7 mouse cellular contexts compared by ENCODE assay signal in the genomic region with DNA sequence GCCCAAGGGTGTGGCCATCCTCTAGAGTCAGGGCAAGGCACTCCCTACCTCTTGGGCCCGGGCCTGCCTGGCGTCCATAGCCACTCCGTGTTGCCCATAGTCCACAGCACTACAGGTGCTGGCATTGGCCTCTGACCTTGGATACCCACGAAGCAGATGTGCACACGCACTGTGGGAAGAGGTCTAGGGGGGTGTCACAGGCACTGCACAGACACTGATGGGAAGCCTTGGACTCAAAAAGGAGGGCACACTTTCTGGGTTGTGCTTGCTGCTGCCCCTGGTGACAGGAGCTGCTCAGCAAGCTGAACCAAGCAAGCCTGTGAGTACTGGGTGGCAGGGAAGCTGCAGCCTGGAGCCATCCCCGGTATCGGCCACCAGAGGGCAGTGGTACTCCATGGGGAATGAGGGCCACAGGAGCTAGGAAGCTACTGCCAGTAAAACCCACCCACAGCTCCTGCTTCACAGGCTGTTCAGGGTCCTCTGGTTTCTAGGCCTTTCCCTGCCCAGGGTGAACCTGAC. TPM values are rescaled to one million over a fixed set of nuclear protein-coding genes. Genes with fewer than 3 reads are reported as not detected.
DNase-seq lines count a peak whose midpoint lies in the region; ATAC-seq and TF ChIP-seq lines count a peak whose summit lies in the region.
"Not testable (repeated sequence)": the region's sequence is repeated elsewhere in the genome, so short reads cannot be mapped to it uniquely, and the experiment has no call there.

No protein-coding gene starts in this region.

- no CpG with 5 or more reads among the region's 7 CpGs for WGBS in embryonic facial prominence, embryonic 14.5 days
- 80% methylated on average over 5 of the region's 7 CpGs for WGBS in forebrain, postnatal 0 days
- WGBS in heart, embryonic 16.5 days = 66% methylated on average over 4 of the region's 7 CpGs
- WGBS in hindbrain, postnatal 0 days = 70% methylated on average over 3 of the region's 7 CpGs
- WGBS in limb, embryonic 11.5 days = 70% methylated on average over 3 of the region's 7 CpGs
- 84% methylated on average over 5 of the region's 7 CpGs for WGBS in neural tube, embryonic 12.5 days

- DNase-seq in embryonic facial prominence, embryonic 14.5 days (ENCODE audit: low spot score); forebrain, postnatal 0 days; hindbrain, postnatal 0 days (ENCODE audit: low spot score); limb, embryonic 11.5 days (ENCODE audit: low spot score): not testable (repeated sequence)

- not testable (repeated sequence) for H3K27ac ChIP-seq in embryonic facial prominence, embryonic 14.5 days (replicated peaks; ENCODE audit: low read depth, low read length); forebrain, postnatal 0 days (ENCODE audit: low read depth, low read length); heart, embryonic 16.5 days (ENCODE audit: low read length); hindbrain, postnatal 0 days; limb, embryonic 11.5 days (replicated peaks; ENCODE audit: low read depth, low read length); neural tube, embryonic 12.5 days

- H3K27me3 ChIP-seq in embryonic facial prominence, embryonic 14.5 days (replicated peaks; ENCODE audit: control insufficient read depth, insufficient read depth, low read length); forebrain, postnatal 0 days (ENCODE audit: insufficient read depth, low read length); heart, embryonic 16.5 days (ENCODE audit: control insufficient read depth, insufficient read depth, low read length); hindbrain, postnatal 0 days (ENCODE audit: insufficient read depth, low read length); limb, embryonic 11.5 days (ENCODE audit: control insufficient read depth, insufficient read depth, low read length); neural tube, embryonic 12.5 days (replicated peaks): not testable (repeated sequence)

- H3K9me3 ChIP-seq in embryonic facial prominence, embryonic 14.5 days (ENCODE audit: control insufficient read depth, low read length); forebrain, postnatal 0 days (ENCODE audit: low read length); heart, embryonic 16.5 days (replicated peaks; ENCODE audit: control insufficient read depth, low read length); hindbrain, postnatal 0 days (ENCODE audit: low read length); limb, embryonic 11.5 days (ENCODE audit: control insufficient read depth, low read length); neural tube, embryonic 12.5 days: not testable (repeated sequence)

- H3K4me3 ChIP-seq in embryonic facial prominence, embryonic 14.5 days (ENCODE audit: low read depth, low read length); forebrain, postnatal 0 days (ENCODE audit: low read depth, low read length); heart, embryonic 16.5 days (ENCODE audit: low read length); hindbrain, postnatal 0 days (ENCODE audit: low read length); limb, embryonic 11.5 days (ENCODE audit: low read depth, low read length); neural tube, embryonic 12.5 days: not testable (repeated sequence)

- not testable (repeated sequence) for TF ChIP-seq CTCF in forebrain, postnatal 0 days (IDR thresholded peaks at IDR 0.05; ENCODE audit: low read depth); hindbrain, postnatal 0 days (IDR thresholded peaks at IDR 0.05; ENCODE audit: low read depth)

- not testable (repeated sequence) for H3K36me3 ChIP-seq in embryonic facial prominence, embryonic 14.5 days (ENCODE audit: control insufficient read depth, insufficient read depth, low read length); forebrain, postnatal 0 days (ENCODE audit: insufficient read depth); heart, embryonic 16.5 days (ENCODE audit: control insufficient read depth, insufficient read depth); hindbrain, postnatal 0 days (ENCODE audit: insufficient read depth, low read length); limb, embryonic 11.5 days (ENCODE audit: control insufficient read depth, insufficient read depth, low read length); neural tube, embryonic 12.5 days

- not testable (repeated sequence) for H3K4me2 ChIP-seq in embryonic facial prominence, embryonic 14.5 days (ENCODE audit: low read depth, low read length); forebrain, postnatal 0 days (ENCODE audit: low read depth); heart, embryonic 16.5 days (ENCODE audit: low read depth, low read length); hindbrain, postnatal 0 days (ENCODE audit: low read depth, low read length); limb, embryonic 11.5 days (ENCODE audit: low read depth, severe bottlenecking); neural tube, embryonic 12.5 days (replicated peaks)

- H3K9ac ChIP-seq in embryonic facial prominence, embryonic 14.5 days (ENCODE audit: low read depth, low read length); forebrain, postnatal 0 days; heart, embryonic 16.5 days (ENCODE audit: low read length); hindbrain, postnatal 0 days (replicated peaks; ENCODE audit: low read length); limb, embryonic 11.5 days (ENCODE audit: low read length); neural tube, embryonic 12.5 days: not testable (repeated sequence)

- not testable (repeated sequence) for H3K4me1 ChIP-seq in embryonic facial prominence, embryonic 14.5 days (ENCODE audit: control insufficient read depth, insufficient read depth, low read length); forebrain, postnatal 0 days (ENCODE audit: insufficient read depth); heart, embryonic 16.5 days (ENCODE audit: control insufficient read depth, insufficient read depth, low read length); hindbrain, postnatal 0 days (ENCODE audit: insufficient read depth, low read length); limb, embryonic 11.5 days (ENCODE audit: control insufficient read depth, insufficient read depth, low read length); neural tube, embryonic 12.5 days

- ATAC-seq in embryonic facial prominence, embryonic 14.5 days (ENCODE audit: low read depth) = peak; percentile 79; the same call in 1 of the 2 replicates
- peak; percentile 45 for ATAC-seq in forebrain, postnatal 0 days
- ATAC-seq in heart, embryonic 16.5 days (replicated peaks; ENCODE audit: extremely low read depth, insufficient read depth, low FRiP score) = peak; percentile 77
- ATAC-seq in hindbrain, postnatal 0 days = peak; percentile 76
- 0 out of 2 replicates have a peak, but pooled peaks have one; percentile 62 for ATAC-seq in limb, embryonic 11.5 days (ENCODE audit: insufficient number of reproducible peaks, low FRiP score, low TSS enrichment, low read depth)
- peak; percentile 99 for ATAC-seq in megakaryocyte, adult 5-6 weeks (ENCODE audit: poor library complexity, severe bottlenecking)
- ATAC-seq in neural tube, embryonic 12.5 days (ENCODE audit: low FRiP score, low read depth) = peak; percentile 53

RNA-seq across cellular contexts. Expression of a gene that starts 57.5 kb away (rescaled TPM):
- polyA plus RNA-seq in embryonic facial prominence, embryonic 14.5 days (2014; fragmentation: Nextera tagmentation; extraction: Ambion mirVana) = 36.7 and 41.4 TPM in 2 replicates
- total RNA-seq in forebrain, postnatal 0 days (2014; rRNA removed) = 36.5 and 48.9 TPM in 2 replicates
- polyA plus RNA-seq in forebrain, postnatal 0 days (2015; fragmentation: Nextera tagmentation; extraction: Ambion mirVana) = 26.6 and 29.6 TPM in 2 replicates
- 17.4 and 19.4 TPM in 2 replicates for polyA plus RNA-seq in heart, embryonic 16.5 days (2015; fragmentation: Nextera tagmentation; extraction: Ambion mirVana)
- total RNA-seq in hindbrain, postnatal 0 days (2014; rRNA removed) = 29.4 and 30.1 TPM in 2 replicates
- polyA plus RNA-seq in hindbrain, postnatal 0 days (2015; fragmentation: Nextera tagmentation; extraction: Ambion mirVana) = 15.1 and 15.3 TPM in 2 replicates
- 39.3 and 45.7 TPM in 2 replicates for polyA plus RNA-seq in limb, embryonic 11.5 days (2014; fragmentation: Nextera tagmentation; extraction: Ambion mirVana)
- 1.1 and 1.5 TPM in 2 replicates for total RNA-seq in megakaryocyte, adult 5-6 weeks (2015)
- 0.95 and 1.4 TPM in 2 replicates for total RNA-seq in megakaryocyte, adult 5-6 weeks (2017)
- 56.2 and 58.0 TPM in 2 replicates for polyA plus RNA-seq in neural tube, embryonic 12.5 days (2016; fragmentation: Nextera tagmentation; extraction: Ambion mirVana)

Comparison
In these comparisons a context has a peak if more than half of its experiments do, and no peak if none do; other contexts are left out.
1. ATAC-seq: peak in every context shown above with its lines; median percentile 99 in megakaryocyte, adult 5-6 weeks; 79 in embryonic facial prominence, embryonic 14.5 days; 77 in heart, embryonic 16.5 days; 76 in hindbrain, postnatal 0 days; 62 in limb, embryonic 11.5 days; 53 in neural tube, embryonic 12.5 days; 45 in forebrain, postnatal 0 days.